Mouse (Mus musculus) megakaryocyte, embryonic 14.5 days (primary cell): Measurements from ENCODE around the gene 2010111I01Rik.

ENCODE experiments used
- FLI1 ChIP-seq: IDR thresholded peaks from 2 replicates; pipeline ENCODE4 v1.6.1; 2012; ENCODE audit warnings: low read length, inconsistent platforms, mixed read lengths
- GATA1 ChIP-seq: IDR thresholded peaks from 3 replicates; pipeline ENCODE4 v1.6.1; 2012; ENCODE audit warnings: mixed read lengths, low read length, inconsistent platforms, borderline replicate concordance

DNA sequence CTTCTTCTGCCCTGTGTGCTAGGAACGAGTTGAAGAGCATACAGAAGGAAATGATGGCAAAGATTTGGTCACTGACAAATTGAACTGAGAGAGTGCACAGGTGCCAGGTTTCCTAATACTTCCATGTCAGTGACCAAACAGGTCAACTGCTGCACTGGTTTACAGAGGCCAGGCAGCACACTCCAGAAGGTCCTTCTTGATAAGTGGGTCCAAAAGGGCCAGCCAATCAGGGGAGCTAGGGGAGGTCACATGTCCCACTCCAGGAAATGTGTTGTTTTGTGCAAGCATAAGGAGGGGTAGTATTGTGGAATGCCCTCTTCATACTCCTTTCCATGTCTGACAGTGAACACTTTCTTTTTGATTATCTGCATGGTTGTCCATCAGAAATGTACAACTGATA is 99.0 kb downstream of the 2010111I01Rik start:
- no peak for TF ChIP-seq GATA1
- TF ChIP-seq FLI1, result no peak
